Mouse (Mus musculus): ENCODE results near the gene Rsf1. TPM values are rescaled to one million over a fixed set of nuclear protein-coding genes. Genes with fewer than 3 reads are reported as not detected.

Gene Rsf1
- polyA plus RNA-seq, 1 experiment from 2014 or later, result 14.5 TPM

GRCm38 (mm10) chr7:97701106-97701505, 121.4 kb downstream of the Rsf1 start:
- Histone ChIP-seq H3K27me3 (replicated peaks; ENCODE audit: control insufficient read depth, insufficient read depth, low read length) (no peaks in the 10 kb centered on the region), H3K9ac (ENCODE audit: low read depth, low read length) (no peak overlapping the region), H3K9me3 (ENCODE audit: control insufficient read depth, low read length) (no peaks in the 10 kb centered on the region), H3K4me1 (replicated peaks; ENCODE audit: control insufficient read depth, insufficient read depth, low read length) (peaks cover 4% of the 10 kb centered on the region), H3K27ac (ENCODE audit: low read depth, low read length) (no peak overlapping the region), H3K4me2 (no peak overlapping the region), H3K4me3 (ENCODE audit: low read depth, low read length) (no peak overlapping the region), H3K36me3 (ENCODE audit: control insufficient read depth, insufficient read depth, low read length) (peaks cover 3% of the 10 kb centered on the region; the same call in 1 of the 2 replicates)
- WGBS, result 85% methylated on average over 6 of the region's 6 CpGs
- ATAC-seq (replicated peaks; ENCODE audit: low FRiP score), result no peak
- no peak for DNase-seq (ENCODE audit: low spot score)

- Histone ChIP-seq H3K9ac (ENCODE audit: low read depth, low read length) (no peak overlapping the region), H3K4me2 (no peak overlapping the region), H3K4me1 (replicated peaks; ENCODE audit: control insufficient read depth, insufficient read depth, low read length) (no peaks in the 10 kb centered on the region), H3K9me3 (ENCODE audit: control insufficient read depth, low read length) (no peaks in the 10 kb centered on the region), H3K27me3 (replicated peaks; ENCODE audit: control insufficient read depth, insufficient read depth, low read length) (no peaks in the 10 kb centered on the region), H3K27ac (ENCODE audit: low read depth, low read length) (no peak overlapping the region), H3K4me3 (ENCODE audit: low read depth, low read length) (no peak overlapping the region), H3K36me3 (ENCODE audit: control insufficient read depth, insufficient read depth, low read length) (peaks cover 5% of the 10 kb centered on the region; the same call in 1 of the 2 replicates)
- DNase-seq (ENCODE audit: low spot score), result no peak
- WGBS, result 94% methylated on average over 4 of the region's 4 CpGs
- ATAC-seq (replicated peaks; ENCODE audit: low FRiP score), result no peak
Measured at GRCm38 (mm10) chr7:97707123-97707522, 127.4 kb downstream of the Rsf1 start.

GRCm38 (mm10) chr7:97707809-97708208, 128.1 kb downstream of the Rsf1 start:
- H3K4me3 ChIP-seq (ENCODE audit: low read depth, low read length), result no peak overlapping the region
- H3K9ac ChIP-seq (ENCODE audit: low read depth, low read length), result no peak overlapping the region
- H3K9me3 ChIP-seq (ENCODE audit: control insufficient read depth, low read length), result no peaks in the 10 kb centered on the region
- no peak overlapping the region for H3K4me2 ChIP-seq
- no peak overlapping the region for H3K27ac ChIP-seq (ENCODE audit: low read depth, low read length)
- 75% methylated on average over 5 of the region's 5 CpGs for WGBS
- DNase-seq (ENCODE audit: low spot score) (no peak), ATAC-seq (replicated peaks; ENCODE audit: low FRiP score) (no peak)
- H3K36me3 ChIP-seq (ENCODE audit: control insufficient read depth, insufficient read depth, low read length), result peaks cover 9% of the 10 kb centered on the region; the same call in 1 of the 2 replicates
- no peaks in the 10 kb centered on the region for H3K27me3 ChIP-seq (replicated peaks; ENCODE audit: control insufficient read depth, insufficient read depth, low read length)
- H3K4me1 ChIP-seq (replicated peaks; ENCODE audit: control insufficient read depth, insufficient read depth, low read length), result no peaks in the 10 kb centered on the region

GRCm38 (mm10) chr7:97709204-97709603, 129.5 kb downstream of the Rsf1 start:
- no peaks in the 10 kb centered on the region for H3K9me3 ChIP-seq (ENCODE audit: control insufficient read depth, low read length)
- peaks cover 18% of the 10 kb centered on the region for H3K36me3 ChIP-seq (ENCODE audit: control insufficient read depth, insufficient read depth, low read length)
- H3K4me3 ChIP-seq (ENCODE audit: low read depth, low read length), result no peak overlapping the region
- no peak overlapping the region for H3K9ac ChIP-seq (ENCODE audit: low read depth, low read length)
- no peaks in the 10 kb centered on the region for H3K27me3 ChIP-seq (replicated peaks; ENCODE audit: control insufficient read depth, insufficient read depth, low read length)
- 84% methylated on average over 3 of the region's 3 CpGs for WGBS
- no peaks in the 10 kb centered on the region for H3K4me1 ChIP-seq (replicated peaks; ENCODE audit: control insufficient read depth, insufficient read depth, low read length)
- DNase-seq (ENCODE audit: low spot score), result no peak
- H3K4me2 ChIP-seq, result no peak overlapping the region
- no peak for ATAC-seq (replicated peaks; ENCODE audit: low FRiP score)
- H3K27ac ChIP-seq (ENCODE audit: low read depth, low read length), result no peak overlapping the region

- Histone ChIP-seq H3K9ac (ENCODE audit: low read depth, low read length) (no peak overlapping the region), H3K4me2 (no peak overlapping the region), H3K4me3 (ENCODE audit: low read depth, low read length) (no peak overlapping the region), H3K27me3 (replicated peaks; ENCODE audit: control insufficient read depth, insufficient read depth, low read length) (no peaks in the 10 kb centered on the region), H3K27ac (ENCODE audit: low read depth, low read length) (no peak overlapping the region), H3K36me3 (ENCODE audit: control insufficient read depth, insufficient read depth, low read length) (peaks cover 50% of the 10 kb centered on the region), H3K4me1 (replicated peaks; ENCODE audit: control insufficient read depth, insufficient read depth, low read length) (no peaks in the 10 kb centered on the region), H3K9me3 (ENCODE audit: control insufficient read depth, low read length) (no peaks in the 10 kb centered on the region)
- DNase-seq (ENCODE audit: low spot score) (no peak), ATAC-seq (replicated peaks; ENCODE audit: low FRiP score) (no peak)
- 97% methylated on average over 5 of the region's 5 CpGs for WGBS
Measured at GRCm38 (mm10) chr7:97714651-97715050, 135.0 kb downstream of the Rsf1 start.

- 97% methylated on average over 1 of the region's 1 CpGs for WGBS
- H3K27ac ChIP-seq (ENCODE audit: low read depth, low read length), result no peak overlapping the region
- ATAC-seq (replicated peaks; ENCODE audit: low FRiP score) (no peak), DNase-seq (ENCODE audit: low spot score) (no peak)
- no peaks in the 10 kb centered on the region for H3K4me1 ChIP-seq (replicated peaks; ENCODE audit: control insufficient read depth, insufficient read depth, low read length)
- no peak overlapping the region for H3K4me2 ChIP-seq
- H3K9ac ChIP-seq (ENCODE audit: low read depth, low read length), result no peak overlapping the region
- H3K27me3 ChIP-seq (replicated peaks; ENCODE audit: control insufficient read depth, insufficient read depth, low read length), result no peaks in the 10 kb centered on the region
- no peaks in the 10 kb centered on the region for H3K9me3 ChIP-seq (ENCODE audit: control insufficient read depth, low read length)
- H3K36me3 ChIP-seq (ENCODE audit: control insufficient read depth, insufficient read depth, low read length), result peaks cover 44% of the 10 kb centered on the region
- H3K4me3 ChIP-seq (ENCODE audit: low read depth, low read length), result no peak overlapping the region
Measured at GRCm38 (mm10) chr7:97717326-97717725, 137.6 kb downstream of the Rsf1 start.

GRCm38 (mm10) chr7:97719078-97719477, 139.4 kb downstream of the Rsf1 start:
- peaks cover 35% of the 10 kb centered on the region for H3K36me3 ChIP-seq (ENCODE audit: control insufficient read depth, insufficient read depth, low read length)
- H3K4me2 ChIP-seq, result no peak overlapping the region
- 90% methylated on average over 5 of the region's 5 CpGs for WGBS
- no peak for DNase-seq (ENCODE audit: low spot score)
- no peak overlapping the region for H3K27ac ChIP-seq (ENCODE audit: low read depth, low read length)
- no peaks in the 10 kb centered on the region for H3K4me1 ChIP-seq (replicated peaks; ENCODE audit: control insufficient read depth, insufficient read depth, low read length)
- H3K9ac ChIP-seq (ENCODE audit: low read depth, low read length), result no peak overlapping the region
- no peaks in the 10 kb centered on the region for H3K27me3 ChIP-seq (replicated peaks; ENCODE audit: control insufficient read depth, insufficient read depth, low read length)
- H3K4me3 ChIP-seq (ENCODE audit: low read depth, low read length), result no peak overlapping the region
- ATAC-seq (replicated peaks; ENCODE audit: low FRiP score), result no peak
- H3K9me3 ChIP-seq (ENCODE audit: control insufficient read depth, low read length), result no peaks in the 10 kb centered on the region

- no peaks in the 10 kb centered on the region for H3K4me1 ChIP-seq (replicated peaks; ENCODE audit: control insufficient read depth, insufficient read depth, low read length)
- H3K4me3 ChIP-seq (ENCODE audit: low read depth, low read length), result no peak overlapping the region
- 81% methylated on average over 5 of the region's 5 CpGs for WGBS
- DNase-seq (ENCODE audit: low spot score) (no peak), ATAC-seq (replicated peaks; ENCODE audit: low FRiP score) (no peak)
- peaks cover 25% of the 10 kb centered on the region for H3K36me3 ChIP-seq (ENCODE audit: control insufficient read depth, insufficient read depth, low read length)
- no peaks in the 10 kb centered on the region for H3K9me3 ChIP-seq (ENCODE audit: control insufficient read depth, low read length)
- no peak overlapping the region for H3K4me2 ChIP-seq
- H3K27ac ChIP-seq (ENCODE audit: low read depth, low read length), result no peak overlapping the region
- no peak overlapping the region for H3K9ac ChIP-seq (ENCODE audit: low read depth, low read length)
- H3K27me3 ChIP-seq (replicated peaks; ENCODE audit: control insufficient read depth, insufficient read depth, low read length), result no peaks in the 10 kb centered on the region
Measured at GRCm38 (mm10) chr7:97720109-97720508, 140.4 kb downstream of the Rsf1 start.

GRCm38 (mm10) chr7:97722278-97722918, 142.7 kb downstream of the Rsf1 start:
- no peak overlapping the region for H3K27ac ChIP-seq (ENCODE audit: low read depth, low read length)
- WGBS, result 89% methylated on average over 7 of the region's 7 CpGs
- peaks cover 14% of the 10 kb centered on the region; the same call in 1 of the 2 replicates for H3K36me3 ChIP-seq (ENCODE audit: control insufficient read depth, insufficient read depth, low read length)
- no peak overlapping the region for H3K4me3 ChIP-seq (ENCODE audit: low read depth, low read length)
- no peaks in the 10 kb centered on the region for H3K27me3 ChIP-seq (replicated peaks; ENCODE audit: control insufficient read depth, insufficient read depth, low read length)
- H3K4me1 ChIP-seq (replicated peaks; ENCODE audit: control insufficient read depth, insufficient read depth, low read length), result no peaks in the 10 kb centered on the region
- ATAC-seq (replicated peaks; ENCODE audit: low FRiP score) (no peak), DNase-seq (ENCODE audit: low spot score) (no peak)
- H3K9ac ChIP-seq (ENCODE audit: low read depth, low read length), result no peak overlapping the region
- H3K9me3 ChIP-seq (ENCODE audit: control insufficient read depth, low read length), result no peaks in the 10 kb centered on the region
- no peak overlapping the region for H3K4me2 ChIP-seq

Data from liver, embryonic 11.5 days (tissue).